Mouse (Mus musculus): ENCODE measurements at regions not wholly inside any gene's neighbourhood (a gene's known extent, or its start where the extent isn't known, plus 50 kb on each side); places are given as distances from the start of the nearest gene placed in this dataset.

DNA sequence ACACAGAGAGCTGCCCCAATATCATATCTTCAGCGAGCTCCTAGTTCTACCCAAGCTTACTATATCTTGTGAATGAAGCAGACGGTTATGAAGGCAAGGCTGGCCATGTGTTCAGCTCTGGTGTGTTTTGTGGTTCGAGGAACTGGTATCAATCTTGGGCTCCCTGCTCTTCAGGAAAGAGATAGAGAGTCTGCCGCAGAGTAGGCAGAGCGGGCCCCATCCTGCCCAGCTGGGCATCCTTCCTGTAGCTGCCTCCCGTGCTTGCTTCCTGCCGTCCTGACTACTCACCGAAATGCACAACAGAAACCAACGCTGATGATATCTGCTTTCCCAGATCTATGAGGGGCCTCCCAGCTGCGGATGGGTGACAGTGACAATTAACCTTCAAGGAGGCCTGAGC is 60.3 kb downstream of the Snrpe start:
- DNase-seq = no peak

DNA sequence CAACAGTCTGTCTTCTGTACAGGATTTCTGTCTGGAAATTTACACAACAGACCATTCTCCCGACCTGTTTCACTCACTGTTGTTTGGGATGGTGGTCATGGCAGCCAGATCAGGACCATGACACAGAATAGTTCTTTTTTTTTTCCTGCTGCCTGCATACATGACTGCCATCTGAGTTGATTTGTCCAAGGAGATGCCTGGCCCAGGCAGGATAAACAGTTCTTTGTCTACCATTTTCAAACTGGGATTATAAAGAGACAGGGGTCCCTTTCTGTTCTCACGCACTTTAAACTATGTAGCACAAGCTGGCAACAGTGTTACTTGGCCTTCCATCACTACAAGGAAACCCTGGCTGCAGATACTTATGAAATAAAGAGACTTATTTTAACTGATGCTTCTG is 61.1 kb downstream of the Snrpe start:
- DNase-seq = no peak

DNA sequence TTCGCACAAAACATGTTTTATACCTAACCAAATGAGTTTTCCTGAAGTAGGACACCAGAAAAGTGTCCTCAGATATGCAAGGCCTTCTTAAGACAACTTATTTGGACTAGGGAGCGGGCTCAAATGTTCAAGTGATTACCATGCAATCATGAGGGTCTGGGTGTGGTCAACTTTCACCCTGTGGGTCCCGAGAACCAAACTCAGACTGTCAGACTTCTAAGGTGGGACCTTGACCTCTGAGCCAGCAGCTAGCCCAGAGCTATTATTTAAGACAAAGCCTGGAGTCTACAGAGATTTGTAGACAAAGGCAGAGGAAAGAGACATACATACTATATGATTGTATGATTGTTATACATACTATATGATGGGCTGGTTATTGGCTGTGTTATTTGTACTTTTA is 62.5 kb downstream of the Snrpe start:
- no peak for DNase-seq

DNA sequence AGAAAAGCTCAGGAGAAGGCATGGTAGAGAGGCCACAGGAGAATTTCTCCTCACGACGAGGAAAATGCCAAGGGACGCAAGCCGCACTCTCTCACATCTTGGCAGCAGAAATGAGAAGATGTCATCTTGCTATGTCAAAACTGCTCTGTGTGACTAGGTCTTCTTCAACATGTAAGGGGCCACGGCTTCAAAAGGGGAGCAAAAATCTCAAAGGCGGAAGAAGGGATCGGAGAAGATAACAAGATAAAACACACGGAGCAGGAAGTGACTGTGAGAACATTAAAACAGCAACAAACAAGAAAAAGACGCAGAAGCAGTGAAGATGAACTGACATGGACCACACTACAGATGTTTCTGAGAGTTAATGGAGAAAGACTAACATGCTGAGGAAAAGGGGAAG is 65.1 kb downstream of the Snrpe start:
- no peak for DNase-seq

DNA sequence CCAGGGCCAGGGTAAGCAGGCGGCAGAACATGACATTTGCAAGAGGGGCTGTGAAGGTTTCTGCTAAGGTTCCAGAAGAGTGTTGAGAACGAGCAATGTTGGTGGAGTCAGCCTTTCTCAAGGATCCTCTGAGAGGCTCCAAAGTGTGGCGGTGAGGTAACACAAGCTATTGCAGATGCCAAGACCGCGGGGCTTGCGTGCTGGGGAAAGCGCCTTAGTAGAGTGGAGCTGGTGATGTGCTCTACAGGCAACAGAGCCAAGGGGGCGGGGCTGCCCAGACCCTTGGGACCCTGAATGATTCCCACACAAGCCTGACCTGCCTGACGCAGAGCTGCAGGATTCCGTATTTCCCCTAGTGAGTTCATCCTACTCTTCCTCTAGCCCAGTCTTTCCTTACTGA is 66.3 kb downstream of the Snrpe start:
- DNase-seq = no peak

DNA sequence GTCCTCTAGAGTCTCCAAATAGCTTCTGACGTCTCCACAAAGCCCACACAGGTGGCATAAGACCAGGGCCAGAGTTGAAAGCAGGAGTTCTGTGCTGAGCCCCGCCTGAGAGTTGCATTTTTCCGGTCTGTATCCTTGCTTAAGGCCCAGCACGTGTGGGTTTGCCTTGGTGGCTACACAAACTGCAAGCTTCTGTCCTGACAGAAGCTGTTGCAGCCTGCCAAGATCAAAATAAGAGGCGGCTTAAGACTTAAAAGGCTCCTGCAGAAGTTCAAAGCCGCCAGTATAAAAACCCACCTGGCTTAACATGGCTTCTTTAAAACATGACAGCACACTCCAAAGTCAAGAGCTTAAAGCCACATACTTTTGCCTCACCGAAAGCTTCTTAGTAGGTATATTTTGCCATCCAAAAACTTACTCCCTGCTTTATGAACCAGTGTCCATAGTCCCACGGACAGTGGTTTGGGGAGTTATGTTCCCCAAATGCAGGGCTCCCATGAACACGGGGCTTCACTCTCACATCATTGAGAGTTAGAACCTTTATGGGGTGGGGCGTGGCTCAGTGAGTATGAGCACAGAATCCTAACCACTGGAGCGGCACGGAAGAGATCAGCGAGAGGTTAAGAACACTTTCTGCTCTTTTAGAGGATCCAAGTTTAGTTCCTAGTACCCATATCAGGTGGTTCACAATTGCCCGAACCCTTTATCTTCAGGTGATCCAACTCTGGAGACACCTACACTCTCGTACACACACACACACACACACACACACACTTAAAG is 67.9 kb downstream of the Snrpe start:
- DNase-seq = peak in 1 of 2 experiments; percentile 12

DNA sequence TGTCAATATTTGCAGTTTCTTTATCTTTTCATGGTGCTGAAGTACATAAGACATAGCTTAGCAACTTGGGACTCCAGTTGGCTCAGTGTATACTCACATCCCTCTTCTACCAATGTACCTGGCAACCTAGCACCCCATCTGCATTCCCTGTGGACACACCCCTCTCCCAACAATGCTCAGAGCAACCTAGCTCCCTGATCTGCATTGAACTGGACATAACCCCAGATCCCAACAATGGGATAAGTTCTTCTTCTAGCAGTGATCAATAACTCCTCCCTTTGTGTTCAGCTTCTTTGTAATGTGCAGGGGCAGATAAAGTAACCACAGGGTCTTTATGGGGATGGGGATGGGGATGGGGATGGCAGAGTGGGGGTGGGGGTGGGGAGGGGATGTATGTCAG is 79.4 kb downstream of the Snrpe start:
- no peak for DNase-seq

DNA sequence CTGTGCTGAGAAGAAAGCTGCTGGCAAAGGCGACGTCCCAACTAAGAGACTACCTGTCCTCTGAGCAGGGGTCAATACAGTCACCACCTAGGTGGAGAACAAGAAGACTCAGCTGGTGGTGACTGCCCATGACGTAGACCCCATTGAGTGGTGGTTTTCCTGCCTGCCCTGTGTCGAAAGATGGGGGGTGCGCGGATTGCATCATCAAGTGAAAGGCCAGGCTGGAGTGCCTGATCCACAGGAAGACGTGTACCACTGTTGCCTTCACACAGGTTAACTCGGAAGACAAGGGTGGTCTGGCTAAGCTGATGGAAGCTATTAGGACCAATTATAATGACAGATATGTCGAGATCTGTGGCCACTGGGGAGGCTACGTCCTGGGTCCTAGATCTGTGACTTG is 80.3 kb downstream of the Snrpe start:
- no peak for DNase-seq

DNA sequence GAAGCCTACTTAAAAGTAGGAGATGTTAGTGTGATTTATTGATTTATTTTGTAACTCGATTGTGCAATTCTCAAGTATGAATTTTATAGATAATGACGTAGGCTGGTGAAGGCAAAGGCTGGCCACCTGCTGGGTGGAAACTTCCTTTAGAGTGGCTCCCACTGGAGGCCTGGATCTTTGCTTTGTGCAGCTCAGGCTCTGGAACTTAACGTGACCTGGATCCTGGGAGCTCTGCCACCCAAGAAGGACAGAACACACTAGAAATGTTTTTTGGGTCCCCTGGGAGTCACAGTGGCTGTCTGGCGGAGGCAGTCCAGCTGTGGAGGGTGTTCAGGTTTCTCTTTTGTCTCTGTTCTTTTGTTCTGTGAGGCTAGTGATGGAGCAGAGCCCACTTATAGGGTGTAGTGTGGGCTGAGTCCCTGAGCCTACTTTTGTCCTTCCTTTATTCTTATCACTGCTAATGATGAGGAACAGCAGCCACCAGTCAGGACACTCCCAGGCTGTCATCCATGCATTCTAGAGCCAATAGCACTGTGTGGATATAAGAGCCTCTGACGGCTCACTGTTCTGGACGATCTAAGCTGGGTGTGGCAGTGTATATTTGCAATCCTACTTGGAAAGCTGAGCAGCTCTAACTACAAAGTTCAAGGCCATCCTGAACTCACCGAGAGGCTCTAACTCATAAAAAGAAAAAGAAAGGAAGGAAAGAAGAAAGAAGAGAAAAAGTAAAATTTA is 82.3 kb downstream of the Snrpe start:
- no peak for DNase-seq

DNA sequence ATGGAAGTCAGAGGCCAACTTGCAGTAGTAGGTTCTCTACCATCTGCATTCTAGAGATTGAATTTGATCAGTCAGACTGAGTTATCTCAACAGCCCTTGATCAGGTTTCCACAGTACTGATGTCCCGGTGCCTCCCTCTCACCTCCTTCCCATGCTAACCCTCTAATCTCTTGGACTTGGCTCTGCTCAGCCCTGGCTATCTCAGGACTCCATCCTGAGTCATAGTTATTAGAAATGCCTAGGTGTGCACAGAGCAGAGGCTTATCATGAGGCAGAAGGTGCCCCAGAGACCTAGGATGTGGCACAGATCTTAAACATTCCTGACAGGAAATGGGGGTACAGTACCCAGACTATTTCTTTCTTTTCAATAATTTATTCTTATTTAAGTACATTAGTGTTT is 87.3 kb downstream of the Snrpe start:
- no peak for DNase-seq

DNA sequence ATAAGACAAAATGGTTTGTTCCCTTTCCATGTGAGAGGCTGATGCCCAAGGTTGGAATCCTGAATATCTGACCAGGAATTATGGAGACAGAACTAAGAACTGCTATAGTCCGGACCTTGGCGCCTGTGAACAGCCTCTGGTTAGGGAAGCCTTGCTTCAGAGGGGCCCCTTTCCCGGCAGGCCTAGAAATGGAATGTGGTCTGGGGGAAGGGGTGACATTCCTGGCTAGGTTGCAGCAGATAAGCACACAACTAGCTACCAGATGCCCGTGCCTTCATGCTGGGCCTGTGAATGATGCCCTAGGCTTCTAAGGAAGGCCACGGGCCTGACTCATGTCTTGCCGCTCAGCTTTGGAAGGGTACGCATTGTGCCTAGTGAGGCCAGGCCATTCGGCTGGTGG is 89.4 kb downstream of the Snrpe start:
- no peak for DNase-seq

DNA sequence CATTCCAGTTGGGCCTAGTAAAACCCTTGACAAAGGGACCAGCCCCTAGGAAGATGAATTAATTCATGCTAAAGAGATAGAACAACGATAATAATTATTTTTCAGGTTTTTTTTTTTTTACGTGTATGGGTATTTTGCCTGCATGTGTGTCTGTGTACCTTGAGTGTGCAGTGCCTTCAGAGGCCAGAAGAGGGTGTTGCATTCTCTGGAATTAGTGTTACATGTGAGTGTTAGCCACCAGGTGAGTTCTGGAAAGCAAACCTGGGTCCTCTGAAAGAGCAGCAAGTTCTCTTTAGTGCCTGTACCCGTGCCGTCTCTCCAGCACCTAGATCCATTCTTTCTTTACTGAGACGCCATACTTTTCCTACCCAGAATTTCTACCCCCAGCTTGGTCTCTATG is 92.8 kb upstream of the Sox13 start:
- DNase-seq = no peak

DNA sequence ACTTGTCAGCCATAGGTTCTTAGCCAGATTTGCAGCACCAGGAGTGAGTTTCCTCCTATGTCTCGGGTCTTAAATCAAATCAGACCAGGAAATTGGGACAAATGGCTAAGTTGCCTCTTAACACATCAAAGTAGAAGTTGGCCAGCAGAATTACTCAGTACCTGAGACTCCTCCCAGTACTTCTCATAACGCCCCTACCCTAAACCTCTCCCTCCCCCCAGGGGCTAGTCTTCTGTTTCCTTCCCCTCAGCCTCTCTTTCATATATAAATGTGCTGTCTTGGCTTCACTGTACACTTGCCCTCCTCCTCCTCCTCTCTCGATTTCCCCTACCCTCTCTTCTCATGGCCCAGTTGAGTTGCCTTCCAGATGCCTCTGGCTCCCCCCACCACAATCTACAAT is 79.9 kb upstream of the Sox13 start:
- DNase-seq = no peak

DNA sequence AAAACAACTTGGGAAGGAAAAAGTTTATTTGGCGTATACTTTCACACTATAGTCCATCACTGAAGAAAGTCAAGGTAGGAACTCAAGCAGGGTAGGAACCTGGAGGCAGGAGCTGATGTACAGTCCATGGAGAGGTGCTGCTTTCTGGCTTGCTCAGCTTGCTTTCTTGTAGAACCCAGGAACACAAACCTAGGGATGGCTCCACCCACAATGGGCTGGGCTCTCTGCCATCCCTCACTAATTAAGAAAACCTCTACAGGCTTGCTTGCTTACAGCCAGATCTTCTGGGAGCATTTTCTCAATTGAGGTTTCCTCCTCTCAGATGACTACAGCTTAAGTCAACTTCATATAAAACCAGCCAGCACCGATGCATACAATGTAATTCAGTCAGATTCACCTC is 79.2 kb upstream of the Sox13 start:
- no peak for DNase-seq

DNA sequence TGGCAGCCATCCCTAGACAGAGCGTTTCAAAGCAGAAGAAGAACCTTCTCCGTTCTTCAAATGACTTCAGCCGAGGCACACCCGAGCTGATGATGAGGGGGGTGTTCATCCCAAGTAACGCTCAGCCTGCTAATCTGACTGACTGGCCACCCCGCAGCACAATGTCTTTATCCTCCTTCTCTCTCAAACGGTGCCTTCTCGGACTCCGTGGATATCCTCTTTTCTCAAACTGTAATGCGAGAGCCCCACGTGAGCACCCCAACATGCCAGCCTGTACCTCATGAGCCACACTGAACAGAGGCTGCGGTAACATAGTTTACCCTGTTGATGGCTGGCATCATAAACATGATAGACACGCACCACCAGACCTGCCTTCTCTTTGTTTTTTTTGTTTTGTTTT is 76.8 kb upstream of the Sox13 start:
- no peak for DNase-seq

DNA sequence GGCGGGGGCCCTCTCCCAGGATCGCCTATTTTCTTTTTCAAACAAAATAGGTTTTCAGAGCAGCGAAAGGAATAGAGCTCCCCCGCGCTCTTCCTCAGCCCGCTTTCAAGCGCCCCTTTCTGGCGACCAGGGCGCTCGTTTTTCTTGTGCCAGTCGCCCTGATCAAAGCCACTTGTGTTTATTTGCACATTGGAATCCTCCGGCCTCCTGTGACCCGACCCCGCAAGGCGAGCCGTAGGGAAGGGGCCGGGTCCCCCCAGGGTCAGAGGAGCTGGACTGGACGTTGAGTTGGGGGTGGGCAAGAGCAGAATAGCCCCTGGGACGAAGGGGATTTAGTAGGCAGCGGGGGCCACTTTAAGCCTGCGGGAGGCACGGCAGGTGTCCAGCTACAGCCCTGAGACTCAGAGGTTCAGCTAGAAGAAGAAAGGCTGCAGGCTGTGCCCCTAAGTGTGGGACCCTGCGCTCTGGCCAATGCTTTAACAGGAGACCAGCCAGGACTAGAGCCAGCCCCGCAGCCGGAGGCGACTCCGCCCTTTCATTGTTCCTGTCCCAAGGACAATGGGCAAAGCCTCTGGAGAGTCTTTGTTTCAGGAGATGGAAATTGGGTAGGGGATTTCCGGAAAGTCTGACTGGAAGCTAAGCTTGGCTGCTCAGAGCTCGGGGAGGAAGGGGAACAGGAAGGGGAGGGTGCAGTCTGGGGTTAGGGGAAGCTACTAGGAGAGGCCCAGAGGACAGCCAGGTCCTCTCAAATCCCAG is 69.0 kb upstream of the Sox13 start:
- peak; percentile 71 to 82 for DNase-seq

DNA sequence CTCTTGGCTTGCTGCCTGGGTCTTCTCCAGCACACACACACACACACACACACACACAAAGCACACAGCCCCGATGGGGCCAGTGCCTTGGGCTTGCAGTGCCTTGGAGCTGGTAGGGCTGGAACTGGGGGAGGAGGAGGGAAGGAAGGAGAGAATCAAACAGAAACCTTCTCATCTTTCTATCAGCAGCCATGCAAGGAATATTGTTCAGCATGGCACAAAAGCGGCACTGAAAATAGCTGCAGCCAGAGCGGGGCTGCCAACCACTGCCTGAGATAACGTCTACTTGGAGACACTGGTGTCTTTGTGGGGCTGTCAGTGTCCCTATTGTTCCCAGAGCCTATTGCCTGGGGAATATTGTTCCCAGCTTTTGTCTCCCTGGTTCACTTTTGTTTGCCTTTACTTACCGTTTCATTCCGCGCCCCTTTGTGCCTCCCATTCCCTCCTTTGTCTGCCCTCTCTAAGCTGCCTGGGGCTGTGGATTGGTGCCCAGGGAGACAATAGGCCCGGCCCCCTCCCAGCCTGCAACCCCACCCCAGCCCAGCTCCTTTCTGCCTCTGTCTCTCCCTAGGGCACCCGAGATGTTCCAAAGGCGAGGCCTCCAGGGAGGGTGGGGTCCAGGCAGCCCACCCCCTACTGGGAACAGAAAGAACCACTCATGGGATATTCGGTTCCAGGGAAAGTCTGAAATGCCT is 68.3 kb upstream of the Sox13 start:
- DNase-seq = peak in 1 of 2 experiments; percentile 56

DNA sequence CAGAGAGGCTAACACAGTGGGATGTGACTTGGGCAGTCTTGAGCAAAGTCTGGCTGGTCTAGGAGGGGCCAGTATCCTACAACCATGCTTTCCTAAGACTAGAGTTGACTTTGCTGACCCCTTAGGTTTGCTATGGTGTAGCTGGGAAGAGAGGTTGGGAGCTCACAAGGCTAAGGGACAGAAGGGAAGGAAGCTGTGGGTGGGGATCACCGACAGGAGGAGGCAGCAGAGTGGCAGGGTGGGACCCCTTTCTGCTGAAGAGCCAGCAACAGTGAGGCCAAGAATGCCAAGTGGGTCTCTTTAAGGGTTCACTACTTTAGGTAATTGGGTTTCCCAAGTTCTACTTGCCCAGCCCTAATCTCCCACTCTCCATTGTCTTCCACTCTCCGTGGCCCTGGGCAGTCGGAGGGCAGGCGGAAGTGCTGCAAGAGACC is 67.7 kb upstream of the Sox13 start:
- peak in 1 of 2 experiments; percentile 41 for DNase-seq

DNA sequence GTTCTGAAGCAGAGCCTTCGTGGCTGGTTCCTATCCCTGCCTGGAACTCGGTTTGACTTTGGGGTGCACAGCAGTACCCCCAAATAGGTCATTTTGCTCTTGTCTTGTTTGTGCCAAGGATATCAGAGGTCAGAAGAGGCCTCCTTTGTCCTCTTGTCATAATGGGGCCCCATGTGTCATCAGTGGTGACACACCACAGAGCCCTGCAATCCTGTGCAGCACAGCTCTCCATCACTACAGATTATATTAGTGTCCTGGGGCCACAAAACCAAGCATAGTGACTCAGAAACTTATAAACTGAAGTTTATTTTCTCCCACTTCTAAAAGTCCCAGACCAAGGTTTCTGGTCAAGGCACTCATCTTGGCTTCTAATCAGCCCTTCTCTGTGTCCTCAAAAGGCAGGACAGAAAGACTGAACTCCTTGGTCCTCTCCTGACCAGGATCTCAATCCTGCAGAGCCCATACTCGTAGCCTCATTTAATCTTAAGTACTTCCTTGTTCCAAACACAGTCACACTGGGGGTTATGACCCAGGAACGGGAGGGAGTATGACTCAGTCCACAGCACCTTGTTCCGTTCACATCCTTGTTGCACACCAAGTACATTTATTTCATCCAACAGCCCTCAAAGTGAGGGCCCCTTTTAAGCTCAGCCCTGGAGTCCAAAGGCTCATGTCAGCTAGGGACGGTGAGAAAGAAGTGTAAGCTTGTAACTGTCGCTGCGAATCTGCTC is 63.2 kb upstream of the Sox13 start:
- no peak for DNase-seq

DNA sequence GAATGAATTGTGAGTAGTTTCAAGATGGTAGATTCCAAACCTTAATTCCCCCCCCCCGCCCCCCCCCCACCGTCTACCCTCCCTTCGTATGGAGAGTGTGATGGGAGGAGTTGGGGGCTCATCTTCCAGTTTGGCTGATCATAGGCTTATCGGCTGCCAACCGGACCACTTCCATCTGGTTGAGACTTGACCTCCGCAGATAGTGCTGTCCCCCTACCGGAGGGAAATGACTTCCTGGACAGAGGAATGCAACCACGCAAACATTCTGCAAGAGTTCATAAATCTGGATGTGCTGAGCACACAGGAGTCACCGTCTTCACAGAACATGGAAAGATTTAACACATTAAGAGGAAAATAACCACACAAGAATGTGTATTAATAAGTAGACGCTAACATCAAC is 62.2 kb upstream of the Sox13 start:
- DNase-seq = peak in 1 of 2 experiments; percentile 62

DNA sequence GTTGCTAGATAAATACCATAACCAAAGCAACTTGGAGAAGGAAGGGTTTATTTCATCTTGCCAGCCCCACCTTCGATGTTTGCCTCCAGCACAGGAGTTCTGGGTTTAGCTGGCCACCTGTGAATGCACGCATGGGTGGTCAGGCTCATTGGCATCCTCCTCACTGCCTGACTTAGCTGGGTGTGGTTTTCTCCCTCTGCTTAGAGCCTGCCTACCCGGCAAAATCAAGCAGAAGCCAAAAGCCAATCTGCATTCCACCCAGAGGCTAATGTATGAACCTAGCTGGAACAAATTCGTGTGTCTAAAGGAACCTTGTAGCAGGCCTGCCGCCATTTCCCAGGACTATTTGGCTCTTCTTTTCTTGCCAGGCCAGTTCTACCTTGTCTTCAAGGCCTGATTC is 58.7 kb upstream of the Sox13 start:
- peak; percentile 34 to 56 for DNase-seq

DNA sequence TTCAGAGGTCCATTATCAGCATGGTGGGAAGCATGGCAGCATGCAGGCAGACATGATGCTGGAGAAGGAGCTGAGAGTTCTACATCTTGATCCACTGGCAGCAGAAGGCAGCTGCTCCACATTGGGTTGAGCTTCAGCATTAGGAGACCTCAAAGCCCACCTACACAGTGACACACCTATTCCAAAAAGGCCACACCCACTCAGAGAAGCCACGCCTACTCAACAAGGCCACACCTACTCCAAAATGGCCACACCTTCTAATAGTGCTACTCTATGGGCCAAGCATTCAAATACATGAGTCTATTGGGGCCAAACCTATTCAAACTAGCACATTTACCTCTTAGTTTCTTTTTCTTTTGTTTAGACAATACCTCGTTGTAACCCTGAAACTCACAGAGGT is 50.4 kb upstream of the Sox13 start:
- DNase-seq = no peak
